Mouse (Mus musculus) thymus, adult 2 months (tissue): ENCODE measurements around the gene Asb10. TPM values are rescaled to one million over a fixed set of nuclear protein-coding genes. Genes with fewer than 3 reads are reported as not detected.

Experiments
- DNase-seq: peaks from one replicate; pipeline ENCODE4 v3.0.0; 2021
- H3K27ac ChIP-seq: fragments of 200-500 bp; 2 replicates; pipeline ENCODE4 v1.5.1; 2012; ENCODE audit warnings: low read length, control low read depth; ENCODE audit not compliant: control insufficient read depth, insufficient read depth
- H3K27me3 ChIP-seq: fragments of 200-500 bp; 2 replicates; pipeline ENCODE4 v1.6.1; 2012; ENCODE audit warnings: mild to moderate bottlenecking, low read length, moderate library complexity, mixed read lengths; ENCODE audit not compliant: control insufficient read depth, insufficient read depth
- H3K36me3 ChIP-seq: fragments of 200-500 bp; 2 replicates; pipeline ENCODE4 v1.6.1; 2012; ENCODE audit warnings: mild to moderate bottlenecking, low read length, moderate library complexity; ENCODE audit not compliant: control insufficient read depth, insufficient read depth
- H3K4me1 ChIP-seq: fragments of 200-500 bp; replicated peaks from 2 replicates; pipeline ENCODE4 v1.6.1; 2012; ENCODE audit warnings: low read length; ENCODE audit not compliant: control insufficient read depth, insufficient read depth
- H3K4me3 ChIP-seq: fragments of 200-500 bp; 2 replicates; pipeline ENCODE4 v1.5.1; 2012; ENCODE audit warnings: mild to moderate bottlenecking, low read length, control low read depth, moderate library complexity; ENCODE audit not compliant: control insufficient read depth, insufficient read depth
- CTCF ChIP-seq: fragments of 200-500 bp; IDR thresholded peaks from 2 replicates; pipeline ENCODE4 v1.5.1; 2012; ENCODE audit warnings: mild to moderate bottlenecking, control low read depth, low read length, moderate library complexity, borderline replicate concordance; ENCODE audit not compliant: control insufficient read depth, poor library complexity, insufficient read depth; ENCODE audit errors: extremely low read depth
- POLR2A ChIP-seq: fragments of 200-500 bp; IDR thresholded peaks from 2 replicates; pipeline ENCODE4 v1.6.1; 2012; ENCODE audit warnings: mild to moderate bottlenecking, low read length, control low read depth, moderate library complexity; ENCODE audit not compliant: control insufficient read depth, poor library complexity, insufficient read depth; ENCODE audit errors: extremely low read depth
- WGBS: fragments of 180-500 bp; shearing (Covaris S2); methylation state at CpG from one replicate; pipeline ENCODE4 v1.1.7; 2018; 5-methylcytosine and 5-hydroxymethylcytosine counted together
- polyA plus RNA-seq: library from polyadenylated mRNA; depleted of rRNA; stranded (reverse); fragments of >200 nt; gene quantifications from 2 replicates; pipeline ENCODE4 v1.2.3, GENCODE M21; 2012

Asb10 gene
- polyA plus RNA-seq, 1 experiment, result 9.5 TPM

GRCm38 (mm10) chr5:24526190-24526888, 14.4 kb downstream of the Asb10 start:
- TF ChIP-seq POLR2A (no peak), CTCF (no peak)
- DNase-seq, result no peak
- Histone ChIP-seq H3K4me1 (0 out of 2 replicates have a peak, but pooled peaks cover 3% of the 10 kb centered on the region), H3K36me3 (no peaks in the 10 kb centered on the region), H3K4me3 (no peak overlapping the region), H3K27me3 (peaks cover 27% of the 10 kb centered on the region), H3K27ac (no peak overlapping the region)
- WGBS, result 4% methylated on average over 103 of the region's 109 CpGs

GRCm38 (mm10) chr5:24525360-24526189, 15.2 kb downstream of the Asb10 start:
- no peak overlapping the region for H3K27ac ChIP-seq
- TF ChIP-seq CTCF (no peak), POLR2A (no peak)
- 0 out of 2 replicates have a peak, but pooled peaks cover 3% of the 10 kb centered on the region for H3K4me1 ChIP-seq
- H3K4me3 ChIP-seq, result no peak overlapping the region
- DNase-seq, result no peak
- WGBS, result 13% methylated on average over 34 of the region's 34 CpGs
- H3K27me3 ChIP-seq, result peaks cover 27% of the 10 kb centered on the region
- H3K36me3 ChIP-seq, result no peaks in the 10 kb centered on the region

GRCm38 (mm10) chr5:24524522-24524921, 16.3 kb downstream of the Asb10 start:
- Histone ChIP-seq H3K27ac (no peak overlapping the region), H3K36me3 (no peaks in the 10 kb centered on the region), H3K4me1 (0 out of 2 replicates have a peak, but pooled peaks cover 3% of the 10 kb centered on the region), H3K4me3 (no peak overlapping the region), H3K27me3 (peaks cover 27% of the 10 kb centered on the region)
- no peak for TF ChIP-seq CTCF
- TF ChIP-seq POLR2A, result no peak
- DNase-seq, result no peak
- 28% methylated on average over 4 of the region's 4 CpGs for WGBS

GRCm38 (mm10) chr5:24523806-24524205, 17.0 kb downstream of the Asb10 start:
- WGBS, result 71% methylated on average over 8 of the region's 8 CpGs
- Histone ChIP-seq H3K27me3 (peaks cover 27% of the 10 kb centered on the region), H3K27ac (no peak overlapping the region), H3K4me1 (0 out of 2 replicates have a peak, but pooled peaks cover 3% of the 10 kb centered on the region), H3K4me3 (no peak overlapping the region), H3K36me3 (no peaks in the 10 kb centered on the region)
- TF ChIP-seq POLR2A (no peak), CTCF (no peak)
- DNase-seq, result no peak

GRCm38 (mm10) chr5:24521366-24521765, 19.4 kb downstream of the Asb10 start:
- no peak overlapping the region for H3K4me3 ChIP-seq
- no peak overlapping the region for H3K27ac ChIP-seq
- WGBS, result 58% methylated on average over 8 of the region's 8 CpGs
- TF ChIP-seq POLR2A, result no peak
- no peak for TF ChIP-seq CTCF
- H3K36me3 ChIP-seq, result no peaks in the 10 kb centered on the region
- 0 out of 2 replicates have a peak, but pooled peaks cover 3% of the 10 kb centered on the region for H3K4me1 ChIP-seq
- H3K27me3 ChIP-seq, result peaks cover 20% of the 10 kb centered on the region
- no peak for DNase-seq

GRCm38 (mm10) chr5:24512271-24512670, 28.5 kb downstream of the Asb10 start:
- no peak overlapping the region for H3K27ac ChIP-seq
- DNase-seq, result no peak
- no peaks in the 10 kb centered on the region for H3K4me1 ChIP-seq
- no peaks in the 10 kb centered on the region for H3K36me3 ChIP-seq
- 75% methylated on average over 8 of the region's 8 CpGs for WGBS
- no peaks in the 10 kb centered on the region for H3K27me3 ChIP-seq
- no peak overlapping the region for H3K4me3 ChIP-seq
- no peak for TF ChIP-seq POLR2A
- no peak for TF ChIP-seq CTCF

- H3K4me3 ChIP-seq, result no peak overlapping the region
- H3K36me3 ChIP-seq, result no peaks in the 10 kb centered on the region
- WGBS, result 53% methylated on average over 11 of the region's 11 CpGs
- DNase-seq, result peak; percentile 29
- H3K27ac ChIP-seq, result no peak overlapping the region
- no peaks in the 10 kb centered on the region for H3K4me1 ChIP-seq
- no peaks in the 10 kb centered on the region for H3K27me3 ChIP-seq
- TF ChIP-seq POLR2A (no peak), CTCF (no peak)
These were observed 30.1 kb downstream of the Asb10 start for GRCm38 (mm10) chr5:24510635-24511034.
